17 mouse cellular contexts compared by ENCODE assay signal in genomic region chr2:49446238-49446637, GRCm38 (mm10). TPM values are rescaled to one million over a fixed set of nuclear protein-coding genes. Genes with fewer than 3 reads are reported as not detected.
A peak's percentile ranks its signal among the peaks of the same experiment; 100 is the strongest.
DNase-seq lines count a peak whose midpoint lies in the region; ATAC-seq and TF ChIP-seq lines count a peak whose summit lies in the region.
"Had no signal": no experiment of that assay in that cellular context is flagged by ENCODE, and none has a peak within 500 bp of the region (broad histone marks: within the 10 kb centered on the region; RNA-seq: fewer than 3 reads in every experiment).

No protein-coding gene starts in this region.

- no peak overlapping the region for H3K9ac ChIP-seq in kidney, postnatal 0 days (ENCODE audit: low read depth, low read length)
- H3K9ac ChIP-seq in kidney, embryonic 14.5 days (ENCODE audit: low read depth, low read length), result no peak overlapping the region
- H3K9ac ChIP-seq: embryonic facial prominence, embryonic 12.5 days; hindbrain, embryonic 12.5 days; kidney, embryonic 15.5 days had no signal

- H3K4me3 ChIP-seq in kidney, postnatal 0 days (replicated peaks; ENCODE audit: low read depth, low read length), result no peak overlapping the region
- H3K4me3 ChIP-seq in kidney, embryonic 14.5 days (ENCODE audit: low read length), result no peak overlapping the region
- H3K4me3 ChIP-seq: embryonic facial prominence, embryonic 12.5 days; hindbrain, embryonic 12.5 days; kidney, embryonic 15.5 days; limb, embryonic 10.5 days had no signal

- H3K36me3 ChIP-seq in kidney, postnatal 0 days (ENCODE audit: insufficient read depth, low read length), result no peaks in the 10 kb centered on the region
- no peaks in the 10 kb centered on the region for H3K36me3 ChIP-seq in kidney, embryonic 14.5 days (ENCODE audit: control insufficient read depth, insufficient read depth, low read length)
- H3K36me3 ChIP-seq: embryonic facial prominence, embryonic 12.5 days; hindbrain, embryonic 12.5 days; kidney, embryonic 15.5 days; limb, embryonic 10.5 days had no signal

- DNase-seq in kidney, postnatal 0 days (ENCODE audit: low spot score), result peak; percentile 5
- peak; percentile 22 for DNase-seq in lung, postnatal 36 days
- DNase-seq in lung, postnatal 25 days (ENCODE audit: low spot score), result no peak
- DNase-seq in A20 (ENCODE audit: low read depth, low spot score), result peak; percentile 26
- DNase-seq: adrenal gland, postnatal 25 days; cerebellum, adult 18-20 months; thymus, postnatal 4 days had no signal

- no peaks in the 10 kb centered on the region for H3K4me1 ChIP-seq in kidney, postnatal 0 days (replicated peaks; ENCODE audit: insufficient read depth, low read length)
- H3K4me1 ChIP-seq in kidney, embryonic 14.5 days (ENCODE audit: control insufficient read depth, insufficient read depth, low read length), result no peaks in the 10 kb centered on the region

- no peak overlapping the region for H3K27ac ChIP-seq in kidney, postnatal 0 days
- H3K27ac ChIP-seq in kidney, embryonic 14.5 days (ENCODE audit: low read depth, low read length), result no peak overlapping the region
- H3K27ac ChIP-seq: embryonic facial prominence, embryonic 12.5 days; hindbrain, embryonic 12.5 days; kidney, embryonic 15.5 days had no signal

- WGBS in kidney, postnatal 0 days, result 71% methylated on average over 2 of the region's 2 CpGs
- 79% methylated on average over 2 of the region's 2 CpGs for WGBS in kidney, embryonic 14.5 days

- TF ChIP-seq CTCF in kidney, postnatal 0 days (IDR thresholded peaks at IDR 0.05; ENCODE audit: low read depth), result peak; percentile 32; the same call in 1 of the 2 replicates

- no peaks in the 10 kb centered on the region for H3K27me3 ChIP-seq in kidney, postnatal 0 days (ENCODE audit: insufficient read depth, low read length)
- no peaks in the 10 kb centered on the region for H3K27me3 ChIP-seq in kidney, embryonic 14.5 days (ENCODE audit: control insufficient read depth, insufficient read depth, low read length)
- H3K27me3 ChIP-seq: embryonic facial prominence, embryonic 12.5 days; hindbrain, embryonic 12.5 days had no signal

- H3K9me3 ChIP-seq in kidney, postnatal 0 days (replicated peaks; ENCODE audit: low read length), result no peaks in the 10 kb centered on the region
- no peaks in the 10 kb centered on the region for H3K9me3 ChIP-seq in kidney, embryonic 14.5 days (ENCODE audit: control insufficient read depth, low read length)
- H3K9me3 ChIP-seq: embryonic facial prominence, embryonic 12.5 days; hindbrain, embryonic 12.5 days; kidney, embryonic 15.5 days; limb, embryonic 10.5 days had no signal

- no peak overlapping the region for H3K4me2 ChIP-seq in kidney, postnatal 0 days (ENCODE audit: low read length)
- no peak overlapping the region for H3K4me2 ChIP-seq in kidney, embryonic 14.5 days (replicated peaks; ENCODE audit: low read depth, low read length)
- H3K4me2 ChIP-seq: embryonic facial prominence, embryonic 12.5 days; hindbrain, embryonic 12.5 days; kidney, embryonic 15.5 days had no signal

- ATAC-seq in kidney, postnatal 0 days (replicated peaks; ENCODE audit: low FRiP score, low read depth), result no peak
- ATAC-seq in kidney, embryonic 14.5 days (ENCODE audit: low FRiP score, low TSS enrichment), result no peak
- peak; percentile 36; the same call in 1 of the 2 replicates for ATAC-seq in megakaryocyte progenitor cell, adult 5-6 weeks (replicated peaks; ENCODE audit: poor library complexity)
- no peak for ATAC-seq in granulocyte monocyte progenitor cell, adult 5-6 weeks (replicated peaks; ENCODE audit: poor library complexity, severe bottlenecking)
- ATAC-seq: forebrain, embryonic 16.5 days; inflammation-experienced regulatory T-cells, adult 6 months; Patski had no signal

RNA-seq across cellular contexts. Expression of gene Epc2, which starts 5.0 kb away (rescaled TPM):
- 5.8 and 6.7 TPM in 2 replicates for polyA plus RNA-seq in kidney, postnatal 0 days (2015; fragmentation: Nextera tagmentation; extraction: Ambion mirVana)
- 9.0 and 12.8 TPM in 2 replicates for polyA plus RNA-seq in kidney, embryonic 14.5 days (2014; fragmentation: Nextera tagmentation; extraction: Ambion mirVana)
- 30.5 and 34.0 TPM in 2 replicates for total RNA-seq in megakaryocyte progenitor cell, adult 5-6 weeks (2015)
- total RNA-seq in megakaryocyte progenitor cell, adult 5-6 weeks (2017), result 29.5 and 40.2 TPM in 2 replicates
- 17.1 and 23.9 TPM in 2 replicates for total RNA-seq in granulocyte monocyte progenitor cell, adult 5-6 weeks (2014; fragmentation: Nextera tagmentation)
- 28.3 and 30.8 TPM in 2 replicates for total RNA-seq in granulocyte monocyte progenitor cell, adult 5-6 weeks (2017)
